Comparison of ENCODE assay signal across 8 mouse cellular contexts in the genomic region with DNA sequence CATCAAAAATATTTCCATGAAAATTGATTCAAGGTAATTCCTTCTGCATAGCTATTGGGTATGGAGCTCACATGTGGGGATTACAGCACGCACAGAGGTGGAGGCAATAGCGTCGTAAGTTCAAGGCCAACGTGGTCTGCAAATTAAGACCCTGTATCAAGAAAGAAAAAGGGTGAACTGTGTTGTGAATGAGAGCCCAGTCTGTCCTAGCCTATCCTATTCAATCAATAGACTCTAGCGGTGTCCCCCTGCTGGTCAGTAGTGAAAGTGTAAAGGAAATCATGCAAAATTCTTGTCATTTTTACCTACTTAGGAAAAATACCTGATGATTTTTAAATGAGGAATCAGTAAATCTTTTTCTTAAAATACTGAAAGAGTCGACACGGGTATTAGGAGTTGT. TPM values are rescaled to one million over a fixed set of nuclear protein-coding genes. Genes with fewer than 3 reads are reported as not detected.
DNase-seq lines count a peak whose midpoint lies in the region; ATAC-seq lines count a peak whose summit lies in the region.

No protein-coding gene starts in this region.

- no peak overlapping the region for H3K4me3 ChIP-seq in limb, embryonic 11.5 days (ENCODE audit: low read depth, low read length)
- no peak overlapping the region for H3K4me3 ChIP-seq in limb, embryonic 10.5 days
- H3K4me3 ChIP-seq in midbrain, embryonic 10.5 days = no peak overlapping the region

- no peaks in the 10 kb centered on the region for H3K36me3 ChIP-seq in limb, embryonic 11.5 days (ENCODE audit: control insufficient read depth, insufficient read depth, low read length)
- peaks cover 12% of the 10 kb centered on the region; the same call in 1 of the 2 replicates for H3K36me3 ChIP-seq in limb, embryonic 10.5 days
- peaks cover 78% of the 10 kb centered on the region for H3K36me3 ChIP-seq in midbrain, embryonic 10.5 days

- H3K9ac ChIP-seq in limb, embryonic 11.5 days (ENCODE audit: low read length) = no peak overlapping the region

- no peaks in the 10 kb centered on the region for H3K27me3 ChIP-seq in limb, embryonic 11.5 days (ENCODE audit: control insufficient read depth, insufficient read depth, low read length)
- no peaks in the 10 kb centered on the region for H3K27me3 ChIP-seq in limb, embryonic 10.5 days (ENCODE audit: low read depth, poor library complexity, severe bottlenecking)
- no peaks in the 10 kb centered on the region for H3K27me3 ChIP-seq in midbrain, embryonic 10.5 days (ENCODE audit: low read depth, poor library complexity, severe bottlenecking)

- H3K9me3 ChIP-seq in limb, embryonic 11.5 days (ENCODE audit: control insufficient read depth, low read length) = no peaks in the 10 kb centered on the region
- H3K9me3 ChIP-seq in limb, embryonic 10.5 days (replicated peaks) = no peaks in the 10 kb centered on the region
- H3K9me3 ChIP-seq in midbrain, embryonic 10.5 days (replicated peaks) = no peaks in the 10 kb centered on the region

- H3K4me1 ChIP-seq in limb, embryonic 11.5 days (ENCODE audit: control insufficient read depth, insufficient read depth, low read length) = no peaks in the 10 kb centered on the region
- no peaks in the 10 kb centered on the region for H3K4me1 ChIP-seq in limb, embryonic 10.5 days
- H3K4me1 ChIP-seq in midbrain, embryonic 10.5 days = no peaks in the 10 kb centered on the region

- peak; percentile 34 for DNase-seq in limb, embryonic 11.5 days (ENCODE audit: low spot score)
- DNase-seq in limb, embryonic 10.5 days (ENCODE audit: low spot score) = no peak
- DNase-seq in MN1 (ENCODE audit: low spot score) = peak; percentile 23
- peak; percentile 57 for DNase-seq in embryo, embryonic 11 days
- peak; percentile 18 for DNase-seq in midbrain, embryonic 10.5 days (ENCODE audit: low spot score)
- DNase-seq in yolk sac, embryonic 10.5 days (ENCODE audit: low spot score) = no peak
- DNase-seq in cerebellum, adult 11 months = no peak

- WGBS in limb, embryonic 11.5 days = 38% methylated on average over 7 of the region's 7 CpGs
- 41% methylated on average over 7 of the region's 7 CpGs for WGBS in limb, embryonic 10.5 days
- 39% methylated on average over 7 of the region's 7 CpGs for WGBS in midbrain, embryonic 10.5 days

- no peak overlapping the region for H3K27ac ChIP-seq in limb, embryonic 11.5 days (replicated peaks; ENCODE audit: low read depth, low read length)
- no peak overlapping the region for H3K27ac ChIP-seq in limb, embryonic 10.5 days
- H3K27ac ChIP-seq in midbrain, embryonic 10.5 days (replicated peaks) = no peak overlapping the region

- no peak overlapping the region for H3K4me2 ChIP-seq in limb, embryonic 11.5 days (ENCODE audit: low read depth, severe bottlenecking)

- no peak for ATAC-seq in limb, embryonic 11.5 days (ENCODE audit: insufficient number of reproducible peaks, low FRiP score, low TSS enrichment, low read depth)
- peak; percentile 78 for ATAC-seq in inflammation-experienced regulatory T-cells, adult 6 months

RNA-seq across cellular contexts. Expression of a gene that starts 17.3 kb away (rescaled TPM):
- 41.2 and 41.5 TPM in 2 replicates for polyA plus RNA-seq in limb, embryonic 11.5 days (2014; fragmentation: Nextera tagmentation; extraction: Ambion mirVana)
- 35.6 and 39.5 TPM in 2 replicates for polyA plus RNA-seq in limb, embryonic 10.5 days (2016; fragmentation: Nextera tagmentation; extraction: Ambion mirVana)
- 10 to 100 TPM; 17.6 to 29.3 (median 20.9) TPM for polyA plus RNA-seq in inflammation-experienced regulatory T-cells, adult 6 months (2017; shearing (Covaris generic))
- polyA plus RNA-seq in midbrain, embryonic 10.5 days (2016; fragmentation: Nextera tagmentation; extraction: Ambion mirVana) = 35.5 and 37.5 TPM in 2 replicates

RNA-seq across cellular contexts. Expression of a gene that starts 18.0 kb away (rescaled TPM):
- 937 and 941 TPM in 2 replicates for polyA plus RNA-seq in limb, embryonic 11.5 days (2014; fragmentation: Nextera tagmentation; extraction: Ambion mirVana)
- 860 and 883 TPM in 2 replicates for polyA plus RNA-seq in limb, embryonic 10.5 days (2016; fragmentation: Nextera tagmentation; extraction: Ambion mirVana)
- polyA plus RNA-seq in inflammation-experienced regulatory T-cells, adult 6 months (2017; shearing (Covaris generic)) = 100 to 1,000 TPM; 434 to 717 (median 501) TPM
- 818 and 827 TPM in 2 replicates for polyA plus RNA-seq in midbrain, embryonic 10.5 days (2016; fragmentation: Nextera tagmentation; extraction: Ambion mirVana)

RNA-seq across cellular contexts. Expression of a gene that starts 43.5 kb away (rescaled TPM):
- 2.5 and 2.8 TPM in 2 replicates for polyA plus RNA-seq in limb, embryonic 11.5 days (2014; fragmentation: Nextera tagmentation; extraction: Ambion mirVana)
- polyA plus RNA-seq in limb, embryonic 10.5 days (2016; fragmentation: Nextera tagmentation; extraction: Ambion mirVana) = 0.89 and 1.4 TPM in 2 replicates
- under 1 TPM in 1 of 3 experiments, not detected in 2; 0.21 TPM for polyA plus RNA-seq in inflammation-experienced regulatory T-cells, adult 6 months (2017; shearing (Covaris generic))
- polyA plus RNA-seq in midbrain, embryonic 10.5 days (2016; fragmentation: Nextera tagmentation; extraction: Ambion mirVana) = 53.0 and 67.8 TPM in 2 replicates

Comparison
In these comparisons a context has a peak if more than half of its experiments do, and no peak if none do; other contexts are left out.
1. DNase-seq: peak in limb, embryonic 11.5 days (single experiment), MN1 (single experiment), embryo, embryonic 11 days (single experiment) and midbrain, embryonic 10.5 days (single experiment); none in limb, embryonic 10.5 days (single experiment), yolk sac, embryonic 10.5 days (single experiment) and cerebellum, adult 11 months (single experiment).
2. RNA of a gene that starts 43.5 kb away (polyA plus RNA-seq): 53.0 to 67.8 TPM in midbrain, embryonic 10.5 days; 2.5 to 2.8 TPM in limb, embryonic 11.5 days, 0.89 to 1.4 TPM in limb, embryonic 10.5 days and 0.21 TPM in inflammation-experienced regulatory T-cells, adult 6 months; every median in the first group is over 10 times any median in the second.